9 mouse cellular contexts compared by ENCODE assay signal in genomic region chr4:124989787-124990253, GRCm38 (mm10). TPM values are rescaled to one million over a fixed set of nuclear protein-coding genes. Genes with fewer than 3 reads are reported as not detected.
A peak's percentile ranks its signal among the peaks of the same experiment; 100 is the strongest.
DNase-seq lines count a peak whose midpoint lies in the region; ATAC-seq and TF ChIP-seq lines count a peak whose summit lies in the region.
"Had no signal": no experiment of that assay in that cellular context is flagged by ENCODE, and none has a peak within 500 bp of the region (broad histone marks: within the 10 kb centered on the region; RNA-seq: fewer than 3 reads in every experiment).

No protein-coding gene starts in this region.

- peaks cover 66% of the 10 kb centered on the region for H3K27me3 ChIP-seq in heart, embryonic 16.5 days (ENCODE audit: control insufficient read depth, insufficient read depth, low read length)
- H3K27me3 ChIP-seq in hindbrain, embryonic 13.5 days, result peaks cover 82% of the 10 kb centered on the region
- H3K27me3 ChIP-seq in midbrain, embryonic 13.5 days, result peaks cover 69% of the 10 kb centered on the region

- no peaks in the 10 kb centered on the region for H3K36me3 ChIP-seq in heart, embryonic 16.5 days (ENCODE audit: control insufficient read depth, insufficient read depth)
- no peaks in the 10 kb centered on the region for H3K36me3 ChIP-seq in hindbrain, embryonic 13.5 days
- H3K36me3 ChIP-seq in midbrain, embryonic 13.5 days, result no peaks in the 10 kb centered on the region

- H3K4me1 ChIP-seq in heart, embryonic 16.5 days (ENCODE audit: control insufficient read depth, insufficient read depth, low read length), result peaks cover 12% of the 10 kb centered on the region
- H3K4me1 ChIP-seq in hindbrain, embryonic 13.5 days (replicated peaks), result peaks cover 43% of the 10 kb centered on the region
- H3K4me1 ChIP-seq in midbrain, embryonic 13.5 days (replicated peaks), result peaks cover 53% of the 10 kb centered on the region

- H3K4me3 ChIP-seq in heart, embryonic 16.5 days (ENCODE audit: low read length), result no peak overlapping the region
- H3K4me3 ChIP-seq in hindbrain, embryonic 13.5 days, result no peak overlapping the region
- peak overlapping the region; percentile 19; the same call in 1 of the 2 replicates for H3K4me3 ChIP-seq in midbrain, embryonic 13.5 days (replicated peaks)
- H3K4me3 ChIP-seq in left cerebral cortex, adult 2 months, result no peak overlapping the region
- H3K4me3 ChIP-seq: myocyte had no signal

- no peak; the same call in 1 of the 2 replicates for ATAC-seq in heart, embryonic 16.5 days (replicated peaks; ENCODE audit: extremely low read depth, insufficient read depth, low FRiP score)
- ATAC-seq in hindbrain, embryonic 13.5 days (ENCODE audit: low FRiP score), result no peak
- no peak for ATAC-seq in midbrain, embryonic 13.5 days

- DNase-seq in heart, adult 11 months, result no peak
- peak; percentile 58 for DNase-seq in embryo, embryonic 10 days (ENCODE audit: low spot score)
- DNase-seq in B cell, adult 2 months, result no peak
- DNase-seq in cerebellum, postnatal 10 days, result no peak
- no peak for DNase-seq in left cerebral cortex, adult 2 months (ENCODE audit: extremely low spot score in 1 of 2, low spot score in 2 of 2)

- no peaks in the 10 kb centered on the region for H3K9me3 ChIP-seq in heart, embryonic 16.5 days (replicated peaks; ENCODE audit: control insufficient read depth, low read length)
- H3K9me3 ChIP-seq in hindbrain, embryonic 13.5 days, result no peaks in the 10 kb centered on the region
- H3K9me3 ChIP-seq in midbrain, embryonic 13.5 days, result no peaks in the 10 kb centered on the region

- TF ChIP-seq CTCF in left cerebral cortex, adult 2 months (IDR thresholded peaks at IDR 0.05), result no peak

- H3K4me2 ChIP-seq in heart, embryonic 16.5 days (ENCODE audit: low read depth, low read length), result peak overlapping the region; percentile 36
- H3K4me2 ChIP-seq in hindbrain, embryonic 13.5 days, result peak overlapping the region; percentile 25; the same call in 1 of the 2 replicates
- peak overlapping the region; percentile 44 for H3K4me2 ChIP-seq in midbrain, embryonic 13.5 days (replicated peaks)

- H3K9ac ChIP-seq in heart, embryonic 16.5 days (ENCODE audit: low read length), result peak overlapping the region; percentile 21; the same call in 1 of the 2 replicates
- 0 out of 2 replicates have a peak overlapping the region, but pooled peaks have one; percentile 13 for H3K9ac ChIP-seq in hindbrain, embryonic 13.5 days
- peak overlapping the region; percentile 52; the same call in 1 of the 2 replicates for H3K9ac ChIP-seq in midbrain, embryonic 13.5 days (replicated peaks)

- WGBS in heart, embryonic 16.5 days, result 5% methylated on average over 20 of the region's 20 CpGs
- WGBS in hindbrain, embryonic 13.5 days, result 2% methylated on average over 20 of the region's 20 CpGs
- 2% methylated on average over 20 of the region's 20 CpGs for WGBS in midbrain, embryonic 13.5 days

- no peak overlapping the region for H3K27ac ChIP-seq in heart, embryonic 16.5 days (ENCODE audit: low read length)
- no peak overlapping the region for H3K27ac ChIP-seq in hindbrain, embryonic 13.5 days
- H3K27ac ChIP-seq in midbrain, embryonic 13.5 days, result no peak overlapping the region
- H3K27ac ChIP-seq in left cerebral cortex, adult 2 months, result no peak overlapping the region

- intact Hi-C loops in left cerebral cortex, adult 2 months (cut with DNase I), result no loop called here

RNA-seq across cellular contexts. Expression of gene Rspo1, which starts 3.6 kb away (rescaled TPM):
- 5.5 and 5.9 TPM in 2 replicates for polyA plus RNA-seq in heart, embryonic 16.5 days (2015; fragmentation: Nextera tagmentation; extraction: Ambion mirVana)
- 2.5 and 4.1 TPM in 2 replicates for polyA plus RNA-seq in hindbrain, embryonic 13.5 days (2015; fragmentation: Nextera tagmentation; extraction: Ambion mirVana)
- 3.5 and 7.6 TPM in 2 replicates for polyA plus RNA-seq in midbrain, embryonic 13.5 days (2015; fragmentation: Nextera tagmentation; extraction: Ambion mirVana)
- 10 to 100 TPM; 17.1 to 21.6 TPM for total RNA-seq in left cerebral cortex, adult 2 months (2021)

RNA-seq across cellular contexts. Expression of gene Gnl2, which starts 26.6 kb away (rescaled TPM):
- polyA plus RNA-seq in heart, embryonic 16.5 days (2015; fragmentation: Nextera tagmentation; extraction: Ambion mirVana), result 59.7 and 66.2 TPM in 2 replicates
- polyA plus RNA-seq in hindbrain, embryonic 13.5 days (2015; fragmentation: Nextera tagmentation; extraction: Ambion mirVana), result 90.6 and 95.9 TPM in 2 replicates
- polyA plus RNA-seq in midbrain, embryonic 13.5 days (2015; fragmentation: Nextera tagmentation; extraction: Ambion mirVana), result 94.8 and 99.1 TPM in 2 replicates
- total RNA-seq in left cerebral cortex, adult 2 months (2021), result 10 to 100 TPM; 61.3 to 65.5 TPM

RNA-seq across cellular contexts. Expression of gene Cdca8, which starts 50.7 kb away (rescaled TPM):
- 117 and 122 TPM in 2 replicates for polyA plus RNA-seq in heart, embryonic 16.5 days (2015; fragmentation: Nextera tagmentation; extraction: Ambion mirVana)
- 37.2 and 44.6 TPM in 2 replicates for polyA plus RNA-seq in hindbrain, embryonic 13.5 days (2015; fragmentation: Nextera tagmentation; extraction: Ambion mirVana)
- polyA plus RNA-seq in midbrain, embryonic 13.5 days (2015; fragmentation: Nextera tagmentation; extraction: Ambion mirVana), result 76.4 and 77.6 TPM in 2 replicates
- 1 to 10 TPM; 1.2 to 1.9 TPM for total RNA-seq in left cerebral cortex, adult 2 months (2021)

RNA-seq across cellular contexts. Expression of gene 9930104L06Rik, which starts 53.0 kb away (rescaled TPM):
- polyA plus RNA-seq in heart, embryonic 16.5 days (2015; fragmentation: Nextera tagmentation; extraction: Ambion mirVana), result 8.8 and 10.3 TPM in 2 replicates
- 13.1 and 15.9 TPM in 2 replicates for polyA plus RNA-seq in hindbrain, embryonic 13.5 days (2015; fragmentation: Nextera tagmentation; extraction: Ambion mirVana)
- 14.8 and 21.6 TPM in 2 replicates for polyA plus RNA-seq in midbrain, embryonic 13.5 days (2015; fragmentation: Nextera tagmentation; extraction: Ambion mirVana)
- 10 to 100 TPM; 18.9 to 20.3 TPM for total RNA-seq in left cerebral cortex, adult 2 months (2021)
